Mouse (Mus musculus) kidney, postnatal 14 days (tissue): ENCODE results near the gene Cps1.

Experiments used
- DNase-seq: peaks from one replicate; pipeline ENCODE4 v3.0.0; 2022; ENCODE audit warnings: mixed read lengths

The Cps1 gene

GRCm38 (mm10) chr1:67235468-67236217, 112.8 kb downstream of the Cps1 start:
- DNase-seq: no peak

- no peak for DNase-seq
Observed at GRCm38 (mm10) chr1:67238446-67238845, 115.6 kb downstream of the Cps1 start.

GRCm38 (mm10) chr1:67238941-67239340, 116.1 kb downstream of the Cps1 start:
- DNase-seq: no peak

- DNase-seq: no peak
Observed at GRCm38 (mm10) chr1:67265222-67265621, 142.4 kb downstream of the Cps1 start.

- DNase-seq: no peak
Observed at GRCm38 (mm10) chr1:67267972-67268371, 145.1 kb downstream of the Cps1 start.

GRCm38 (mm10) chr1:67268450-67268849, 145.6 kb downstream of the Cps1 start:
- DNase-seq: no peak

GRCm38 (mm10) chr1:67276270-67276669, 153.4 kb downstream of the Cps1 start:
- no peak for DNase-seq
